Mouse (Mus musculus): ENCODE results near the gene Slc6a17. TPM values are rescaled to one million over a fixed set of nuclear protein-coding genes. Genes with fewer than 3 reads are reported as not detected.

Gene Slc6a17
- polyA plus RNA-seq, 1 experiment from 2014 or later: 2.0 TPM

- no peak overlapping the region for H3K9ac ChIP-seq (ENCODE audit: low read depth, low read length)
- no peaks in the 10 kb centered on the region for H3K4me1 ChIP-seq (replicated peaks; ENCODE audit: control insufficient read depth, insufficient read depth, low read length)
- no peaks in the 10 kb centered on the region for H3K9me3 ChIP-seq (ENCODE audit: control insufficient read depth, low read length)
- no peak for ATAC-seq (replicated peaks; ENCODE audit: low FRiP score)
- H3K27me3 ChIP-seq (replicated peaks; ENCODE audit: control insufficient read depth, insufficient read depth, low read length): peaks cover 10% of the 10 kb centered on the region; the same call in 1 of the 2 replicates
- no peak overlapping the region for H3K27ac ChIP-seq (ENCODE audit: low read depth, low read length)
- no peak overlapping the region for H3K4me2 ChIP-seq
- H3K36me3 ChIP-seq (ENCODE audit: control insufficient read depth, insufficient read depth, low read length): no peaks in the 10 kb centered on the region
- no peak overlapping the region for H3K4me3 ChIP-seq (ENCODE audit: low read depth, low read length)
- 68% methylated on average over 4 of the region's 4 CpGs for WGBS
- no peak for DNase-seq (ENCODE audit: low spot score)
Measured at GRCm38 (mm10) chr3:107533532-107533931, 15.7 kb upstream of the Slc6a17 start.

DNA sequence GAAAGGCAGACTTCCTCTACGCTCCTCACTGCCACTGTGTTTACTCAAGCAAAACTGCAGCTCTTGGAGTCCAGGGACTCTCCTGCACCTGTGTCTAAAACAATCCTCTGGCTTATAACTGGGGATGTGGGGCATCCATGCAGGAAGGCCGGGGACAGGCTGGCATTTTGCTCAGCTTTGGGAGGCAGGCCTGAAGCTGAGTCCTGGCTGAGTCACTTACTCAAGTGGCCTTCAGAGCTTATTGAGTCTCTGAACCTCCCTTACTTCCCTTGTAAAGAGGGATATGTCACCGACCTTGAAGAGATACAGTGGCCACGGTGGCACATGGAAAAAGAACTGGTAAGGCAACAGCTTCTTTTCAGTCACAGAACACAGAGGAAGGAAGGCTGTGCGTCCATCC is 12.8 kb upstream of the Slc6a17 start:
- no peak for ATAC-seq (replicated peaks; ENCODE audit: low FRiP score)
- H3K27ac ChIP-seq (ENCODE audit: low read depth, low read length): no peak overlapping the region
- H3K4me3 ChIP-seq (ENCODE audit: low read depth, low read length): no peak overlapping the region
- H3K4me1 ChIP-seq (replicated peaks; ENCODE audit: control insufficient read depth, insufficient read depth, low read length): no peaks in the 10 kb centered on the region
- H3K9me3 ChIP-seq (ENCODE audit: control insufficient read depth, low read length): no peaks in the 10 kb centered on the region
- no peak overlapping the region for H3K9ac ChIP-seq (ENCODE audit: low read depth, low read length)
- H3K36me3 ChIP-seq (ENCODE audit: control insufficient read depth, insufficient read depth, low read length): no peaks in the 10 kb centered on the region
- H3K4me2 ChIP-seq: no peak overlapping the region
- no peaks in the 10 kb centered on the region for H3K27me3 ChIP-seq (replicated peaks; ENCODE audit: control insufficient read depth, insufficient read depth, low read length)
- DNase-seq (ENCODE audit: low spot score): no peak
- 67% methylated on average over 5 of the region's 5 CpGs for WGBS

DNA sequence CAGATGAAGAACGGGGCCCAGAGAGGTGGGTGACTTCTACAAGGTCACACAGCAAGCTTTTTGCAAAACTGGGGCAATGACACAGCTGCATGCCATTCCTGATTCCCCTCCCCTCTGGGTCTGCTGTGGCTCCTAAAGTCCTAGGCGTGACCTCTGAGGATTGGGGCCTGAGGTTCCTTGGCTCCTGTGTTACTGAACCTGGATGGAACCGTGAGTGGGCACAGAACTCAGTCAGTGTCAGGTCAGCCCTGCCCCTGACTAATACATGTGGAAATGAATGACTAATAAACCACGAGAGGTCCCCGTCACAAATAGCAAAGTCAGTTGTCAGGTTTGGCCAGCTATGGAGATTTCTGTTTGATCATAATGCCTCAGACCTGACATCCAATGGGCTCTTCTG is 11.4 kb upstream of the Slc6a17 start:
- Histone ChIP-seq H3K27me3 (replicated peaks; ENCODE audit: control insufficient read depth, insufficient read depth, low read length) (no peaks in the 10 kb centered on the region), H3K9me3 (ENCODE audit: control insufficient read depth, low read length) (no peaks in the 10 kb centered on the region), H3K4me3 (ENCODE audit: low read depth, low read length) (no peak overlapping the region), H3K36me3 (ENCODE audit: control insufficient read depth, insufficient read depth, low read length) (no peaks in the 10 kb centered on the region), H3K27ac (ENCODE audit: low read depth, low read length) (no peak overlapping the region), H3K9ac (ENCODE audit: low read depth, low read length) (no peak overlapping the region), H3K4me1 (replicated peaks; ENCODE audit: control insufficient read depth, insufficient read depth, low read length) (no peaks in the 10 kb centered on the region), H3K4me2 (no peak overlapping the region)
- 68% methylated on average over 5 of the region's 5 CpGs for WGBS
- DNase-seq (ENCODE audit: low spot score) (no peak), ATAC-seq (replicated peaks; ENCODE audit: low FRiP score) (no peak)

- Histone ChIP-seq H3K27me3 (replicated peaks; ENCODE audit: control insufficient read depth, insufficient read depth, low read length) (no peaks in the 10 kb centered on the region), H3K9me3 (ENCODE audit: control insufficient read depth, low read length) (no peaks in the 10 kb centered on the region), H3K4me3 (ENCODE audit: low read depth, low read length) (no peak overlapping the region), H3K4me1 (replicated peaks; ENCODE audit: control insufficient read depth, insufficient read depth, low read length) (no peaks in the 10 kb centered on the region), H3K4me2 (no peak overlapping the region), H3K9ac (ENCODE audit: low read depth, low read length) (no peak overlapping the region), H3K27ac (ENCODE audit: low read depth, low read length) (no peak overlapping the region), H3K36me3 (ENCODE audit: control insufficient read depth, insufficient read depth, low read length) (no peaks in the 10 kb centered on the region)
- DNase-seq (ENCODE audit: low spot score) (no peak), ATAC-seq (replicated peaks; ENCODE audit: low FRiP score) (no peak)
- 58% methylated on average over 9 of the region's 9 CpGs for WGBS
Measured at GRCm38 (mm10) chr3:107528401-107529118, 10.7 kb upstream of the Slc6a17 start.

DNA sequence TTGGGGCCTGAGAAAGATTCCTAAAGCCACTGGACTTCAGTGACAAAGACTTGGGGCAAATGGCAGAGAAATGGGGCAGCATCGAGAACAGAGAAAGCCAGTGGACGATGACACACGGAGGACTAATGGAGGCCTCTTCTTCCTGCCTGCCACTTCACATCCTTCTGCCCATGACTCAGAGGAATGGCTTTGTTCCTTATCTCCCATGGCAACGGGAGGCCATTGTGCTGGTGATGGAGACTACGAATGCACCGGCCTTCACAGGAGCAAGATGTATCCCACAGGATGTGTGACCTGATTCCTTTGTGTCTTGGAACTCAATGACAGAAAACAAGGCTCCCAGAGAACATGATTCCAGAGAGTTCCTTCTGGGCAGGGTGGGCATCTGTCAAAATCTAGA is 6.7 kb upstream of the Slc6a17 start:
- peaks cover 7% of the 10 kb centered on the region; the same call in 1 of the 2 replicates for H3K27me3 ChIP-seq (replicated peaks; ENCODE audit: control insufficient read depth, insufficient read depth, low read length)

GRCm38 (mm10) chr3:107520931-107521330 is 3.1 kb upstream of the Slc6a17 start:
- Histone ChIP-seq H3K36me3 (ENCODE audit: control insufficient read depth, insufficient read depth, low read length) (no peaks in the 10 kb centered on the region), H3K27me3 (replicated peaks; ENCODE audit: control insufficient read depth, insufficient read depth, low read length) (peaks cover 41% of the 10 kb centered on the region), H3K27ac (ENCODE audit: low read depth, low read length) (no peak overlapping the region), H3K9ac (ENCODE audit: low read depth, low read length) (no peak overlapping the region), H3K9me3 (ENCODE audit: control insufficient read depth, low read length) (no peaks in the 10 kb centered on the region), H3K4me1 (replicated peaks; ENCODE audit: control insufficient read depth, insufficient read depth, low read length) (no peaks in the 10 kb centered on the region), H3K4me2 (no peak overlapping the region), H3K4me3 (ENCODE audit: low read depth, low read length) (no peak overlapping the region)
- 67% methylated on average over 5 of the region's 5 CpGs for WGBS
- DNase-seq (ENCODE audit: low spot score) (no peak), ATAC-seq (replicated peaks; ENCODE audit: low FRiP score) (no peak)

More for the DNA sequence above, 6.7 kb upstream of the Slc6a17 start:
- no peak for DNase-seq (ENCODE audit: low spot score)
- Histone ChIP-seq H3K9me3 (ENCODE audit: control insufficient read depth, low read length) (no peaks in the 10 kb centered on the region), H3K4me1 (replicated peaks; ENCODE audit: control insufficient read depth, insufficient read depth, low read length) (no peaks in the 10 kb centered on the region), H3K4me3 (ENCODE audit: low read depth, low read length) (no peak overlapping the region), H3K36me3 (ENCODE audit: control insufficient read depth, insufficient read depth, low read length) (no peaks in the 10 kb centered on the region), H3K4me2 (no peak overlapping the region), H3K27ac (ENCODE audit: low read depth, low read length) (no peak overlapping the region), H3K9ac (ENCODE audit: low read depth, low read length) (no peak overlapping the region)
- WGBS: 51% methylated on average over 6 of the region's 6 CpGs
- no peak for ATAC-seq (replicated peaks; ENCODE audit: low FRiP score)

GRCm38 (mm10) chr3:107516776-107517630 is 815 bp downstream of the Slc6a17 start:
- ATAC-seq (replicated peaks; ENCODE audit: low FRiP score) (no peak), DNase-seq (ENCODE audit: low spot score) (peak; percentile 53)
- Histone ChIP-seq H3K27ac (ENCODE audit: low read depth, low read length) (no peak overlapping the region), H3K4me1 (replicated peaks; ENCODE audit: control insufficient read depth, insufficient read depth, low read length) (no peaks in the 10 kb centered on the region), H3K27me3 (replicated peaks; ENCODE audit: control insufficient read depth, insufficient read depth, low read length) (peaks cover 45% of the 10 kb centered on the region), H3K4me2 (peak overlapping the region; percentile 78), H3K9ac (ENCODE audit: low read depth, low read length) (no peak overlapping the region), H3K4me3 (ENCODE audit: low read depth, low read length) (peak overlapping the region; percentile 45), H3K9me3 (ENCODE audit: control insufficient read depth, low read length) (no peaks in the 10 kb centered on the region), H3K36me3 (ENCODE audit: control insufficient read depth, insufficient read depth, low read length) (no peaks in the 10 kb centered on the region)
- WGBS: 6% methylated on average over 55 of the region's 55 CpGs

DNA sequence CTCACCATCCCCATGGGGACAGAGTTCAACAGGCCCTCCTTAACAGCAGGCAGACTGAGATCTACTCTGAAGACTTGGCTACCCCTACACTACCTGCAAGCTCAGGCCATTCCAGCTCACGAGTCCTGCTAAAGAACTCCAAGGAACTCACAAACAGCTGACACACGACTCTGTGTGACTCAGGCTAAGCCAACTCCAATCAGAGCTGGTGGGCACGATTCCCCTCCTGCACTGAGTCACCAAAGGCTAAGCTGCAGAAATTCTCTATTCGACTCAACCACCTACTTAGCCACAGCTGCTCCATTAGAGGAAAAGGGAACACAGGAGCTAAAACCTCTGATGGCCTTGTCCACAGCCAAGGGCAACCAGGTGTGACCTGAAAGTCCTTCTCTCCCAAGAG is 1.8 kb downstream of the Slc6a17 start:
- H3K4me2 ChIP-seq: no peak overlapping the region
- ATAC-seq (replicated peaks; ENCODE audit: low FRiP score) (no peak), DNase-seq (ENCODE audit: low spot score) (no peak)
- no peaks in the 10 kb centered on the region for H3K9me3 ChIP-seq (ENCODE audit: control insufficient read depth, low read length)
- H3K36me3 ChIP-seq (ENCODE audit: control insufficient read depth, insufficient read depth, low read length): no peaks in the 10 kb centered on the region
- H3K4me1 ChIP-seq (replicated peaks; ENCODE audit: control insufficient read depth, insufficient read depth, low read length): no peaks in the 10 kb centered on the region
- no peak overlapping the region for H3K9ac ChIP-seq (ENCODE audit: low read depth, low read length)
- no peak overlapping the region for H3K4me3 ChIP-seq (ENCODE audit: low read depth, low read length)
- H3K27ac ChIP-seq (ENCODE audit: low read depth, low read length): no peak overlapping the region
- 65% methylated on average over 4 of the region's 4 CpGs for WGBS
- peaks cover 42% of the 10 kb centered on the region for H3K27me3 ChIP-seq (replicated peaks; ENCODE audit: control insufficient read depth, insufficient read depth, low read length)

Measured in liver, embryonic 11.5 days (tissue).